Mouse (Mus musculus) lung, embryonic 14.5 days (tissue): Measurements from ENCODE around the gene Krtap4-6. TPM values are rescaled to one million over a fixed set of nuclear protein-coding genes. Genes with fewer than 3 reads are reported as not detected.
"Not testable (repeated sequence)": the region's sequence is repeated elsewhere in the genome, so short reads cannot be mapped to it uniquely, and the experiment has no call there.

Experiments
- ATAC-seq: fragments of 200-750 bp; cut with Nextera tagmentation; 2 replicates; pipeline ENCODE4 v1.8.0; 2017; ENCODE audit warnings: mild to moderate bottlenecking, moderate TSS enrichment, moderate library complexity; ENCODE audit not compliant: insufficient read depth
- DNase-seq: peaks from one replicate; pipeline ENCODE4 v3.0.0-alpha.2; 2015
- H3K27ac ChIP-seq: fragments of 300-500 bp; sonication (generic); 2 replicates; pipeline ENCODE4 v1.5.1; 2014; ENCODE audit warnings: low read depth, mild to moderate bottlenecking, moderate library complexity
- H3K27me3 ChIP-seq: fragments of 300-500 bp; sonication (generic); 2 replicates; pipeline ENCODE4 v1.6.1; 2014; ENCODE audit warnings: low read length, control low read depth; ENCODE audit not compliant: insufficient read depth
- H3K36me3 ChIP-seq: fragments of 300-500 bp; sonication (generic); 2 replicates; pipeline ENCODE4 v1.6.1; 2014; ENCODE audit warnings: control low read depth; ENCODE audit not compliant: insufficient read depth
- H3K4me1 ChIP-seq: fragments of 300-500 bp; sonication (generic); 2 replicates; pipeline ENCODE4 v1.6.1; 2014; ENCODE audit warnings: antibody characterized with exemption, control low read depth; ENCODE audit not compliant: insufficient read depth
- H3K4me2 ChIP-seq: fragments of 300-500 bp; sonication (generic); 2 replicates; pipeline ENCODE4 v1.6.1; 2014; ENCODE audit warnings: mild to moderate bottlenecking
- H3K4me3 ChIP-seq: fragments of 300-500 bp; sonication (generic); 2 replicates; pipeline ENCODE4 v1.5.1; 2014; ENCODE audit warnings: low read depth, low read length
- H3K9ac ChIP-seq: fragments of 300-500 bp; sonication (generic); 2 replicates; pipeline ENCODE4 v1.6.1; 2014
- H3K9me3 ChIP-seq: fragments of 300-500 bp; sonication (generic); 2 replicates; pipeline ENCODE4 v1.6.1; 2016; ENCODE audit warnings: low read depth, low read length, control low read depth
- CTCF ChIP-seq: IDR thresholded peaks from 2 replicates; pipeline ENCODE4 v1.5.1; 2016; ENCODE audit warnings: antibody characterized with exemption, low read depth
- WGBS: fragments of 180-500 bp; shearing (Covaris S2); extraction: QIAGEN DNeasy Blood & Tissue Kit; methylation state at CpG from one replicate; pipeline ENCODE4 v1.1.7; 2014; 5-methylcytosine and 5-hydroxymethylcytosine counted together
- polyA plus RNA-seq: library from polyadenylated mRNA; unstranded; fragments of >200 nt; fragmentation: Nextera tagmentation; extraction: Ambion mirVana; gene quantifications from 2 replicates; pipeline ENCODE4 v1.2.1, GENCODE M21; 2014

Gene Krtap4-6
- not detected in 2 replicates for polyA plus RNA-seq

- Histone ChIP-seq H3K9me3 (no peaks in the 10 kb centered on the region), H3K27ac (no peak within 1 kb of the TSS), H3K27me3 (no peaks in the 10 kb centered on the region), H3K9ac (no peak within 1 kb of the TSS), H3K36me3 (no peaks in the 10 kb centered on the region), H3K4me1 (no peaks in the 10 kb centered on the region), H3K4me3 (no peak within 1 kb of the TSS), H3K4me2 (no peak within 1 kb of the TSS)
- TF ChIP-seq CTCF: no peak
- no peak for DNase-seq
- no peak for ATAC-seq
These were observed at the start of gene Krtap4-6 for GRCm38 (mm10) chr11:99665860-99666259. Gene Krtap4-6, minus strand, starts transcription at chr11:99665960.

DNA sequence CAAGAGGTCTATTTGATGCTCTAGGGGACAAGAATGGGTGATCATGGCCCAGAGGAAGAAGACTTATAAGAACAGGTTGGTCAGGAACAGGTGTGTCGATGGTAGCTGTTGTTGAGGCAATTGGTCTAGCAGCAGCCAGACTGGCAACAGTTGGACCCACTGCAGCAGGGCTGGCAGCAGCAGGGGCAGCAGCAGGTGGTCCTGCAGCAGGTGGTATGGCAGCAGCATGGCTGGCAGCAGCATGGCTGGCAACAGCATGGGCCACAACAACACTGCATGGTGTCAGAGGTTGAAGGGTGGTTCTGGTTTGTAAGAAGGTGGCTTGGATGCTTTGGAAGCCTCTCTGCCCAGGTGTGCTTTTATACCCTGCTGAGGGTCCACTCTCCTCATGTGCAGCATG, 24.7 kb upstream of the Krtap4-6 start, which contains the start of gene Gm14190:
Gene Gm14190 (minus strand): TSS at position 278 of the 400 bp plus-strand sequence.
- Histone ChIP-seq H3K27me3 (no peaks in the 10 kb centered on the region), H3K4me2 (no peak within 1 kb of the TSS), H3K36me3 (no peaks in the 10 kb centered on the region), H3K4me3 (no peak within 1 kb of the TSS), H3K4me1 (no peaks in the 10 kb centered on the region), H3K9me3 (no peaks in the 10 kb centered on the region), H3K27ac (no peak within 1 kb of the TSS), H3K9ac (no peak within 1 kb of the TSS)
- no peak for TF ChIP-seq CTCF
- no peak for DNase-seq
- no peak for ATAC-seq
- WGBS: 70% methylated on average over 1 of the region's 1 CpGs

DNA sequence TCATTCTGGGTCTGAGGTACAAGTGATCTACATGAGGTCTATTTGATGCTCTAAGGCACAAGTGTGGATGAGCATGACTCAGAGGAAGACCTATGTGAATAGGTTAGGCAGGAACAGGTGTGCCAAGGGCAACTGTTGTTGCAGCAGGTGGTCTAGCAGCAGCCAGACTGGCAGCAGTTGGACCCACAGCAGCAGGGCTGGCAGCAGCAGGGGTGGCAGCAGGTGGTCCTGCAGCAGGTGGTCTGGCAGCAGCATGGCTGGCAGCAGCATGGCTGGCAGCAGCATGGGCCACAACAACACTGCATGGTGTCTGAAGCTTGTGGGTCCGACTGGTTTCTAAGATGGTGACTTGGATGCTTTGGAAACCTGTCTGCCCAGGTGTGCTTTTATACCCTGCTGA, 19.5 kb upstream of the Krtap4-6 start:
- H3K27ac ChIP-seq, H3K9ac ChIP-seq, ATAC-seq, H3K4me1 ChIP-seq, H3K4me2 ChIP-seq, H3K4me3 ChIP-seq, DNase-seq, H3K9me3 ChIP-seq, H3K36me3 ChIP-seq, H3K27me3 ChIP-seq: not testable (repeated sequence)
- WGBS: 80% methylated on average over 1 of the region's 1 CpGs

- Histone ChIP-seq H3K9ac (no peak overlapping the region), H3K4me3 (no peak overlapping the region), H3K4me2 (no peak overlapping the region), H3K27me3 (no peaks in the 10 kb centered on the region), H3K27ac (no peak overlapping the region), H3K36me3 (no peaks in the 10 kb centered on the region), H3K9me3 (no peaks in the 10 kb centered on the region), H3K4me1 (no peaks in the 10 kb centered on the region)
- no peak for ATAC-seq
- WGBS: 80% methylated on average over 2 of the region's 2 CpGs
- no peak for DNase-seq
- TF ChIP-seq CTCF: no peak
These were observed 17.7 kb upstream of the Krtap4-6 start for GRCm38 (mm10) chr11:99683481-99683880.

DNA sequence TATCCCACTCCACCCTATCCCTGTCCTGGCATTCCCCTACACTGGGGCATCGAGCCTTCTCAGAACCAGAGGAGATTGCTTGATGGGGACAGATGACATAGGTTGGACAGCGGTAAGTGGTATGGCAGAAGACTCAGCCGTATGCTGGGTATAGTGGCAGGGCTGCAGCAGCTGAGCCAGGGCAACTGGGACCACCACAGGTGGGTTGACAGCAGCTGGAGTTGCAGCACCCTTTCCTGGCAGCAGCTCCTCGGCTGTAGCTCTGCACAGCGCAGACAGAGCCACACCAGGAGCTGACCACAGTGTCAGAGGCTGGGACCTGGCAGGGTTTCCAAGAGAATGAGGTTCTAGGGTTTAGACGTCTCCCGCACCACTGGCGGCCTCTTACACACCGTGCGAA, 3.0 kb downstream of the Krtap4-6 start:
- Histone ChIP-seq H3K27ac (no peak overlapping the region), H3K9ac (no peak overlapping the region), H3K36me3 (no peaks in the 10 kb centered on the region), H3K9me3 (no peaks in the 10 kb centered on the region), H3K4me2 (no peak overlapping the region), H3K4me3 (no peak overlapping the region), H3K27me3 (no peaks in the 10 kb centered on the region), H3K4me1 (no peaks in the 10 kb centered on the region)
- ATAC-seq (no peak), DNase-seq (no peak)
- no peak for TF ChIP-seq CTCF
- 77% methylated on average over 10 of the region's 10 CpGs for WGBS

DNA sequence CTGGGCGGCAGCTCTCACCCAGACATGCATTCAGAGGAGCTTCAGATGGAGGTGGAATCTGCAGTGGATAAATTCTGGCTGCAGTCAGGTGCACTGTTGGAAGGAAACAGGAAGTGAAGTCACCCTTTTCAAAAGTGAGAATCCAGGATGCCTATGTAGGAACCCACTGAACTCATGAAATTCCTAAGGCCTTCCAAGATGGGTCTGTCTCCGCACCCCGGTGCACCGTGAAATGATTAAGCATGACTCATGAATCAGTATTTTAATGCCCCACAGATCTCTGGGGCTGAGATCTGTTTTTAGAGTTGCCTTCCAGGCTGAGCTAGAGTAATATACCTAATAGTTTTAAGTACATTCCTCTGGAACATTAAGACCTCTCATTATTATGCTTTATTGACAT, 6.5 kb downstream of the Krtap4-6 start:
- Histone ChIP-seq H3K4me1 (no peaks in the 10 kb centered on the region), H3K27me3 (no peaks in the 10 kb centered on the region), H3K9ac (no peak overlapping the region), H3K4me2 (no peak overlapping the region), H3K36me3 (no peaks in the 10 kb centered on the region), H3K9me3 (no peaks in the 10 kb centered on the region), H3K27ac (no peak overlapping the region), H3K4me3 (no peak overlapping the region)
- ATAC-seq (no peak), DNase-seq (no peak)
- 73% methylated on average over 4 of the region's 4 CpGs for WGBS
- no peak for TF ChIP-seq CTCF

- H3K4me3 ChIP-seq, DNase-seq, H3K9me3 ChIP-seq, H3K9ac ChIP-seq, H3K4me1 ChIP-seq, H3K36me3 ChIP-seq, H3K27me3 ChIP-seq, H3K27ac ChIP-seq, ATAC-seq, H3K4me2 ChIP-seq: not testable (repeated sequence)
- WGBS: 62% methylated on average over 10 of the region's 10 CpGs
These were observed 7.2 kb downstream of the Krtap4-6 start, which contains the start of gene Gm11563 for GRCm38 (mm10) chr11:99658467-99659010. Gene Gm11563, minus strand, starts transcription at chr11:99658960.

- no peaks in the 10 kb centered on the region for H3K9me3 ChIP-seq
- no peak for TF ChIP-seq CTCF
- no peak for DNase-seq
- no peak for ATAC-seq
- H3K27ac ChIP-seq: no peak overlapping the region
- no peak overlapping the region for H3K4me2 ChIP-seq
- H3K4me1 ChIP-seq: no peaks in the 10 kb centered on the region
- no peaks in the 10 kb centered on the region for H3K27me3 ChIP-seq
- H3K4me3 ChIP-seq: no peak overlapping the region
- WGBS: 45% methylated on average over 5 of the region's 5 CpGs
- H3K9ac ChIP-seq: no peak overlapping the region
- no peaks in the 10 kb centered on the region for H3K36me3 ChIP-seq
These were observed 8.7 kb downstream of the Krtap4-6 start for GRCm38 (mm10) chr11:99657051-99657450.
